16 mouse cellular contexts compared by ENCODE assay signal in the genomic region with DNA sequence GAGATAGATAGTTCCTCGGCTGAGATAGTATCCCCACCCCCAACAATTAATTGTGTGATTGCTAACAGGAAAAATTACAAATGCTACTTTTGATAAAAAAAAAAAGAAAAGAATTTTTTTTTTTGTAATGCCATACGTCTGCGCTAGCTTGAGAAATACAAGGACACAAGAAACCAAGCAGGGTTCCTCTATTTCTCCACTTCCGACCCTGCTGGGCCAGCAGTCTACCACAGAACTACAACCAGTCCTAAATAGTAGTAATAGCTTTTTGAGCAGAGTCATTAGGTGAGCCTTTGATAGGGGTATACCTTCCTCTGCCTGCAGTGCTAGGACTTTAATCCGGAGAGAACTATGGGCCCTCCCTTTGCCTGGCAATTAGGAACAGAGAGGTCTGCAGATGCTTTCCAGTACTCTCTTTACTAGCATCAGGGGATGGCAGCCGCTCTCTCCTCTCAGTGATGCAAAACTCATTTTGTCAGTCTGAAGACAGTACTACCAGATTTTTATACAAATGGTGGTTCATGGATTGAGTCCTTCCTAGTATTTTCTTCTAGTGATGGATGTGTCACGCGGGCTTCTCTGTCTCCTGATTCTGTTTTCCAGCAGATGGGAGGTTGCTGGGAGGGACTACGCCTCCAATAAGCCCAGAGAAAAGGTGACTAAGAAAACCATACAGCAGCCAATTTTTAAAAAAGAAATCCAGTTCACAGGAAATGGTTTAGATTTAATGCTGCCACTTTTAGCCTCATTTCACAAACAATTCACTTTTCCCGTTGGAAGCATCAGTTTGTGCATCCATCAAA. TPM values are rescaled to one million over a fixed set of nuclear protein-coding genes. Genes with fewer than 3 reads are reported as not detected.
A peak's percentile ranks its signal among the peaks of the same experiment; 100 is the strongest.
DNase-seq lines count a peak whose midpoint lies in the region; ATAC-seq lines count a peak whose summit lies in the region.
"Had no signal": no experiment of that assay in that cellular context is flagged by ENCODE, and none has a peak within 500 bp of the region (broad histone marks: within the 10 kb centered on the region; RNA-seq: fewer than 3 reads in every experiment).

No protein-coding gene starts in this region.

- no peak overlapping the region for H3K9ac ChIP-seq in hindbrain, embryonic 13.5 days
- H3K9ac ChIP-seq in kidney, embryonic 15.5 days: no peak overlapping the region
- H3K9ac ChIP-seq: limb, embryonic 15.5 days had no signal

- H3K27me3 ChIP-seq in hindbrain, embryonic 13.5 days: peaks cover 52% of the 10 kb centered on the region
- peaks cover 60% of the 10 kb centered on the region for H3K27me3 ChIP-seq in hindbrain, embryonic 10.5 days (ENCODE audit: insufficient read depth, poor library complexity, severe bottlenecking)
- peaks cover 48% of the 10 kb centered on the region for H3K27me3 ChIP-seq in kidney, embryonic 15.5 days

- WGBS in hindbrain, embryonic 13.5 days: 79% methylated on average over 10 of the region's 10 CpGs
- WGBS in hindbrain, embryonic 10.5 days: 74% methylated on average over 10 of the region's 10 CpGs
- WGBS in kidney, embryonic 15.5 days: 61% methylated on average over 10 of the region's 10 CpGs

- intact Hi-C loops in left cerebral cortex, postnatal 36 days (cut with DNase I): no loop called here

- DNase-seq in hindbrain, embryonic 10.5 days (ENCODE audit: low spot score): no peak
- peak; percentile 47 to 52 for DNase-seq in right cerebral cortex, adult 2 months (ENCODE audit: low spot score in 2 of 2)
- DNase-seq in right cerebral cortex, postnatal 10 days (ENCODE audit: low spot score in 2 of 2): no peak
- DNase-seq in left cerebral cortex, postnatal 36 days (ENCODE audit: low spot score in 2 of 2): peak; percentile 18 to 20
- no peak for DNase-seq in lung, adult 18-20 months
- DNase-seq: adrenal gland, adult 2 months; embryo, embryonic 11 days; heart, postnatal 10 days; kidney, postnatal 10 days; thymus, postnatal 14 days had no signal

- no peak overlapping the region for H3K27ac ChIP-seq in hindbrain, embryonic 13.5 days
- H3K27ac ChIP-seq in hindbrain, embryonic 10.5 days: no peak overlapping the region
- H3K27ac ChIP-seq in kidney, embryonic 15.5 days: no peak overlapping the region
- H3K27ac ChIP-seq: limb, embryonic 15.5 days had no signal

- peak overlapping the region; percentile 99 for H3K4me2 ChIP-seq in hindbrain, embryonic 13.5 days
- H3K4me2 ChIP-seq in kidney, embryonic 15.5 days: no peak overlapping the region

- no peak for ATAC-seq in hindbrain, embryonic 13.5 days (ENCODE audit: low FRiP score)
- no peak for ATAC-seq in CD4-positive, CD25-positive, alpha-beta regulatory T cell, adult 4 months
- no peak for ATAC-seq in kidney, embryonic 15.5 days (replicated peaks; ENCODE audit: low FRiP score)

- H3K4me3 ChIP-seq in hindbrain, embryonic 13.5 days: no peak overlapping the region
- no peak overlapping the region for H3K4me3 ChIP-seq in hindbrain, embryonic 10.5 days
- H3K4me3 ChIP-seq in kidney, embryonic 15.5 days (replicated peaks): no peak overlapping the region

- H3K4me1 ChIP-seq in hindbrain, embryonic 13.5 days (replicated peaks): peaks cover 17% of the 10 kb centered on the region
- H3K4me1 ChIP-seq in hindbrain, embryonic 10.5 days (replicated peaks): peaks cover 18% of the 10 kb centered on the region
- H3K4me1 ChIP-seq in kidney, embryonic 15.5 days: peaks cover 19% of the 10 kb centered on the region

- H3K36me3 ChIP-seq in hindbrain, embryonic 13.5 days: 0 out of 2 replicates have a peak, but pooled peaks cover 3% of the 10 kb centered on the region
- peaks cover 3% of the 10 kb centered on the region for H3K36me3 ChIP-seq in hindbrain, embryonic 10.5 days
- no peaks in the 10 kb centered on the region for H3K36me3 ChIP-seq in kidney, embryonic 15.5 days

- no peaks in the 10 kb centered on the region for H3K9me3 ChIP-seq in hindbrain, embryonic 13.5 days
- no peaks in the 10 kb centered on the region for H3K9me3 ChIP-seq in hindbrain, embryonic 10.5 days
- H3K9me3 ChIP-seq in kidney, embryonic 15.5 days (replicated peaks): no peaks in the 10 kb centered on the region
- H3K9me3 ChIP-seq: limb, embryonic 15.5 days; megakaryocyte, embryonic 14.5 days had no signal

RNA-seq across cellular contexts. Expression of a gene that starts 0.7 kb away (rescaled TPM):
- 1.8 and 1.9 TPM in 2 replicates for polyA plus RNA-seq in hindbrain, embryonic 13.5 days (2015; fragmentation: Nextera tagmentation; extraction: Ambion mirVana)
- 0.39 and 0.50 TPM in 2 replicates for polyA plus RNA-seq in hindbrain, embryonic 10.5 days (2016; fragmentation: Nextera tagmentation; extraction: Ambion mirVana)
- 1 to 10 TPM; 2.9 to 4.8 TPM for total RNA-seq in left cerebral cortex, postnatal 36 days (2021)
- polyA plus RNA-seq in CD4-positive, CD25-positive, alpha-beta regulatory T cell, adult 4 months (2017; shearing (Covaris generic)): not detected
- 0.44 and 0.60 TPM in 2 replicates for polyA plus RNA-seq in kidney, embryonic 15.5 days (2015; fragmentation: Nextera tagmentation; extraction: Ambion mirVana)
- total RNA-seq: heart, postnatal 10 days had no signal
- polyA plus RNA-seq: gonadal fat pad, adult 2 months had no signal

RNA-seq across cellular contexts. Expression of a gene that starts 38.9 kb away (rescaled TPM):
- 18.5 and 18.7 TPM in 2 replicates for polyA plus RNA-seq in hindbrain, embryonic 13.5 days (2015; fragmentation: Nextera tagmentation; extraction: Ambion mirVana)
- polyA plus RNA-seq in hindbrain, embryonic 10.5 days (2016; fragmentation: Nextera tagmentation; extraction: Ambion mirVana): 20.8 and 25.8 TPM in 2 replicates
- total RNA-seq in left cerebral cortex, postnatal 36 days (2021): 10 to 100 TPM; 18.6 to 19.3 TPM
- polyA plus RNA-seq in CD4-positive, CD25-positive, alpha-beta regulatory T cell, adult 4 months (2017; shearing (Covaris generic)): 10 to 100 TPM; 34.3 to 37.4 TPM
- polyA plus RNA-seq in kidney, embryonic 15.5 days (2015; fragmentation: Nextera tagmentation; extraction: Ambion mirVana): 18.9 and 20.2 TPM in 2 replicates

RNA-seq across cellular contexts. Expression of a gene that starts 41.0 kb away (rescaled TPM):
- polyA plus RNA-seq in hindbrain, embryonic 13.5 days (2015; fragmentation: Nextera tagmentation; extraction: Ambion mirVana): 4.1 and 4.7 TPM in 2 replicates
- polyA plus RNA-seq in hindbrain, embryonic 10.5 days (2016; fragmentation: Nextera tagmentation; extraction: Ambion mirVana): 4.2 and 4.9 TPM in 2 replicates
- total RNA-seq in left cerebral cortex, postnatal 36 days (2021): 1 to 10 TPM; 4.5 to 5.3 TPM
- 1 to 10 TPM; 5.7 to 7.7 TPM for polyA plus RNA-seq in CD4-positive, CD25-positive, alpha-beta regulatory T cell, adult 4 months (2017; shearing (Covaris generic))
- 9.3 and 10.5 TPM in 2 replicates for polyA plus RNA-seq in kidney, embryonic 15.5 days (2015; fragmentation: Nextera tagmentation; extraction: Ambion mirVana)

RNA-seq across cellular contexts. Expression of a gene that starts 41.1 kb away (rescaled TPM):
- 9.0 and 10.0 TPM in 2 replicates for polyA plus RNA-seq in hindbrain, embryonic 13.5 days (2015; fragmentation: Nextera tagmentation; extraction: Ambion mirVana)
- 10.7 and 12.4 TPM in 2 replicates for polyA plus RNA-seq in hindbrain, embryonic 10.5 days (2016; fragmentation: Nextera tagmentation; extraction: Ambion mirVana)
- total RNA-seq in left cerebral cortex, postnatal 36 days (2021): 10 to 100 TPM; 16.4 to 24.1 TPM
- 10 to 100 TPM; 11.9 to 16.8 TPM for polyA plus RNA-seq in CD4-positive, CD25-positive, alpha-beta regulatory T cell, adult 4 months (2017; shearing (Covaris generic))
- 13.3 and 15.7 TPM in 2 replicates for polyA plus RNA-seq in kidney, embryonic 15.5 days (2015; fragmentation: Nextera tagmentation; extraction: Ambion mirVana)

Comparison
In these comparisons a context has a peak if more than half of its experiments do, and no peak if none do; other contexts are left out.
1. DNase-seq: peak in right cerebral cortex, adult 2 months (2 of 2) and left cerebral cortex, postnatal 36 days (2 of 2); none in hindbrain, embryonic 10.5 days (single experiment), right cerebral cortex, postnatal 10 days (0 of 2) and lung, adult 18-20 months (0 of 2).